Comparison of ENCODE assay signal across 8 mouse cellular contexts in genomic region chr7:126701070-126701469, GRCm38 (mm10). TPM values are rescaled to one million over a fixed set of nuclear protein-coding genes. Genes with fewer than 3 reads are reported as not detected.
DNase-seq lines count a peak whose midpoint lies in the region; ATAC-seq and TF ChIP-seq lines count a peak whose summit lies in the region.

No protein-coding gene starts in this region.

- 2% methylated on average over 11 of the region's 11 CpGs for WGBS in embryonic facial prominence, embryonic 12.5 days
- 2% methylated on average over 11 of the region's 11 CpGs for WGBS in limb, embryonic 14.5 days
- WGBS in midbrain, embryonic 16.5 days, result under 1% methylated on average over 11 of the region's 11 CpGs
- under 1% methylated on average over 11 of the region's 11 CpGs for WGBS in spleen, adult 2 months

- TF ChIP-seq CTCF in spleen, adult 2 months (IDR thresholded peaks at IDR 0.05; ENCODE audit: extremely low read depth, insufficient read depth, insufficient read length, insufficient replicate concordance), result peak; percentile 93

- peak overlapping the region; percentile 24 for H3K4me2 ChIP-seq in embryonic facial prominence, embryonic 12.5 days (replicated peaks)
- 0 out of 2 replicates have a peak overlapping the region, but pooled peaks have one; percentile 5 for H3K4me2 ChIP-seq in limb, embryonic 14.5 days (replicated peaks; ENCODE audit: low read depth, low read length, severe bottlenecking)
- peak overlapping the region; percentile 42 for H3K4me2 ChIP-seq in midbrain, embryonic 16.5 days (ENCODE audit: low read length)

- peak; percentile 62 for DNase-seq in 3134 (ENCODE audit: extremely low read depth, insufficient read length, low spot score)
- peak; percentile 90 for DNase-seq in adrenal gland, postnatal 25 days
- peak; percentile 87 for DNase-seq in heart, adult 8-10 months (ENCODE audit: low spot score)
- DNase-seq in kidney, adult 8-10 months, result peak; percentile 76 to 89
- peak; percentile 83 for DNase-seq in limb, embryonic 14.5 days (ENCODE audit: low spot score)
- peak; percentile 86 to 93 for DNase-seq in spleen, adult 2 months (ENCODE audit: low read depth in 1 of 2, low spot score in 2 of 2)

- H3K4me1 ChIP-seq in embryonic facial prominence, embryonic 12.5 days, result peaks cover 27% of the 10 kb centered on the region
- H3K4me1 ChIP-seq in limb, embryonic 14.5 days (ENCODE audit: control insufficient read depth, insufficient read depth, low read length), result peaks cover 16% of the 10 kb centered on the region
- peaks cover 45% of the 10 kb centered on the region for H3K4me1 ChIP-seq in midbrain, embryonic 16.5 days (ENCODE audit: control insufficient read depth, insufficient read depth, low read length)
- H3K4me1 ChIP-seq in spleen, adult 2 months (ENCODE audit: control insufficient read depth, insufficient read depth, insufficient read length), result peaks cover 26% of the 10 kb centered on the region

- H3K4me3 ChIP-seq in embryonic facial prominence, embryonic 12.5 days, result 0 out of 2 replicates have a peak overlapping the region, but pooled peaks have one; percentile 9
- no peak overlapping the region for H3K4me3 ChIP-seq in limb, embryonic 14.5 days (replicated peaks; ENCODE audit: low read length)
- H3K4me3 ChIP-seq in midbrain, embryonic 16.5 days (ENCODE audit: low read depth, low read length), result 0 out of 2 replicates have a peak overlapping the region, but pooled peaks have one; percentile 2
- peak overlapping the region; percentile 83; the same call in 1 of the 2 replicates for H3K4me3 ChIP-seq in spleen, adult 2 months (ENCODE audit: extremely low read depth, insufficient read depth, insufficient read length)

- H3K9me3 ChIP-seq in embryonic facial prominence, embryonic 12.5 days, result no peaks in the 10 kb centered on the region
- no peaks in the 10 kb centered on the region for H3K9me3 ChIP-seq in limb, embryonic 14.5 days (ENCODE audit: control insufficient read depth, low read length)
- no peaks in the 10 kb centered on the region for H3K9me3 ChIP-seq in midbrain, embryonic 16.5 days (replicated peaks; ENCODE audit: control insufficient read depth, low read length, poor library complexity, severe bottlenecking)

- TF ChIP-seq POLR2A in limb, embryonic 14.5 days (IDR thresholded peaks at IDR 0.05; ENCODE audit: borderline replicate concordance, extremely low read depth, insufficient read depth, insufficient read length), result no peak
- no peak for TF ChIP-seq POLR2A in spleen, adult 2 months (IDR thresholded peaks at IDR 0.05; ENCODE audit: low read depth, low read length)

- H3K27me3 ChIP-seq in embryonic facial prominence, embryonic 12.5 days, result peaks cover 16% of the 10 kb centered on the region
- no peaks in the 10 kb centered on the region for H3K27me3 ChIP-seq in limb, embryonic 14.5 days (ENCODE audit: control insufficient read depth, insufficient read depth, low read length)
- no peaks in the 10 kb centered on the region for H3K27me3 ChIP-seq in midbrain, embryonic 16.5 days (ENCODE audit: control insufficient read depth, insufficient read depth, low read depth, low read length)
- no peaks in the 10 kb centered on the region for H3K27me3 ChIP-seq in spleen, adult 2 months (ENCODE audit: control insufficient read depth, insufficient read depth, low read length)

- peaks cover 11% of the 10 kb centered on the region; the same call in 1 of the 2 replicates for H3K36me3 ChIP-seq in embryonic facial prominence, embryonic 12.5 days
- H3K36me3 ChIP-seq in limb, embryonic 14.5 days (ENCODE audit: control insufficient read depth, insufficient read depth, low read length), result peaks cover 3% of the 10 kb centered on the region; the same call in 1 of the 2 replicates
- peaks cover 15% of the 10 kb centered on the region for H3K36me3 ChIP-seq in midbrain, embryonic 16.5 days (ENCODE audit: control insufficient read depth, insufficient read depth, low read length)
- H3K36me3 ChIP-seq in spleen, adult 2 months (ENCODE audit: control insufficient read depth, insufficient read depth, low read length), result peaks cover 46% of the 10 kb centered on the region

- no peak overlapping the region for H3K9ac ChIP-seq in embryonic facial prominence, embryonic 12.5 days
- no peak overlapping the region for H3K9ac ChIP-seq in limb, embryonic 14.5 days (ENCODE audit: low read depth, low read length, severe bottlenecking)
- H3K9ac ChIP-seq in midbrain, embryonic 16.5 days (ENCODE audit: low read depth, low read length), result peak overlapping the region; percentile 49

- H3K27ac ChIP-seq in embryonic facial prominence, embryonic 12.5 days, result no peak overlapping the region
- no peak overlapping the region for H3K27ac ChIP-seq in limb, embryonic 14.5 days (replicated peaks; ENCODE audit: low read depth, low read length)
- no peak overlapping the region for H3K27ac ChIP-seq in midbrain, embryonic 16.5 days (ENCODE audit: low read length)
- peak overlapping the region; percentile 100 for H3K27ac ChIP-seq in spleen, adult 2 months (ENCODE audit: insufficient read depth, low read length)

- ATAC-seq in embryonic facial prominence, embryonic 12.5 days (ENCODE audit: insufficient number of reproducible peaks, insufficient read depth, low FRiP score, low TSS enrichment), result 0 out of 2 replicates have a peak, but pooled peaks have one; percentile 11
- ATAC-seq in limb, embryonic 14.5 days (ENCODE audit: low FRiP score, low read depth), result peak; percentile 61
- no peak; the same call in 1 of the 2 replicates for ATAC-seq in midbrain, embryonic 16.5 days

RNA-seq across cellular contexts. Expression of gene Slx1b, which starts 5.5 kb away (rescaled TPM):
- 12.8 and 17.5 TPM in 2 replicates for total RNA-seq in adrenal gland, postnatal 25 days (2021)
- polyA plus RNA-seq in embryonic facial prominence, embryonic 12.5 days (2016; fragmentation: Nextera tagmentation; extraction: Ambion mirVana), result 13.4 and 13.5 TPM in 2 replicates
- total RNA-seq in heart, adult 8-10 months (2022), result 1 to 10 TPM; 3.2 to 6.2 (median 5.4) TPM
- polyA plus RNA-seq in limb, embryonic 14.5 days (2012; rRNA removed), result 33.2 and 44.0 TPM in 2 replicates
- 8.6 and 9.9 TPM in 2 replicates for polyA plus RNA-seq in limb, embryonic 14.5 days (2014; fragmentation: Nextera tagmentation; extraction: Ambion mirVana)
- polyA plus RNA-seq in midbrain, embryonic 16.5 days (2015; fragmentation: Nextera tagmentation; extraction: Ambion mirVana), result 16.8 and 17.3 TPM in 2 replicates
- polyA plus RNA-seq in spleen, adult 2 months (2012; rRNA removed), result 13.2 and 19.5 TPM in 2 replicates

RNA-seq across cellular contexts. Expression of gene Bola2, which starts 5.9 kb away (rescaled TPM):
- total RNA-seq in adrenal gland, postnatal 25 days (2021), result 83.3 and 85.8 TPM in 2 replicates
- 138 and 141 TPM in 2 replicates for polyA plus RNA-seq in embryonic facial prominence, embryonic 12.5 days (2016; fragmentation: Nextera tagmentation; extraction: Ambion mirVana)
- 10 to 100 TPM; 52.4 to 70.4 (median 56.4) TPM for total RNA-seq in heart, adult 8-10 months (2022)
- polyA plus RNA-seq in limb, embryonic 14.5 days (2012; rRNA removed), result 37.3 and 50.4 TPM in 2 replicates
- 121 and 122 TPM in 2 replicates for polyA plus RNA-seq in limb, embryonic 14.5 days (2014; fragmentation: Nextera tagmentation; extraction: Ambion mirVana)
- polyA plus RNA-seq in midbrain, embryonic 16.5 days (2015; fragmentation: Nextera tagmentation; extraction: Ambion mirVana), result 113 and 120 TPM in 2 replicates
- 37.4 and 51.8 TPM in 2 replicates for polyA plus RNA-seq in spleen, adult 2 months (2012; rRNA removed)

RNA-seq across cellular contexts. Expression of gene Coro1a, which starts 6.5 kb away (rescaled TPM):
- total RNA-seq in adrenal gland, postnatal 25 days (2021), result 3.5 and 8.0 TPM in 2 replicates
- polyA plus RNA-seq in embryonic facial prominence, embryonic 12.5 days (2016; fragmentation: Nextera tagmentation; extraction: Ambion mirVana), result 37.8 and 39.0 TPM in 2 replicates
- 10 to 100 TPM in 1 of 4 experiments, 1 to 10 TPM in 3; 4.9 to 10.0 (median 6.2) TPM for total RNA-seq in heart, adult 8-10 months (2022)
- 33.4 and 45.7 TPM in 2 replicates for polyA plus RNA-seq in limb, embryonic 14.5 days (2012; rRNA removed)
- 43.0 and 45.0 TPM in 2 replicates for polyA plus RNA-seq in limb, embryonic 14.5 days (2014; fragmentation: Nextera tagmentation; extraction: Ambion mirVana)
- polyA plus RNA-seq in midbrain, embryonic 16.5 days (2015; fragmentation: Nextera tagmentation; extraction: Ambion mirVana), result 114 and 122 TPM in 2 replicates
- 1,755 and 1,932 TPM in 2 replicates for polyA plus RNA-seq in spleen, adult 2 months (2012; rRNA removed)

RNA-seq across cellular contexts. Expression of gene Sult1a1, which starts 24.8 kb away (rescaled TPM):
- total RNA-seq in adrenal gland, postnatal 25 days (2021), result 29.6 and 31.0 TPM in 2 replicates
- polyA plus RNA-seq in embryonic facial prominence, embryonic 12.5 days (2016; fragmentation: Nextera tagmentation; extraction: Ambion mirVana), result 0.97 and 1.6 TPM in 2 replicates
- total RNA-seq in heart, adult 8-10 months (2022), result 10 to 100 TPM; 18.6 to 38.7 (median 31.5) TPM
- polyA plus RNA-seq in limb, embryonic 14.5 days (2012; rRNA removed), result 6.9 and 7.0 TPM in 2 replicates
- polyA plus RNA-seq in limb, embryonic 14.5 days (2014; fragmentation: Nextera tagmentation; extraction: Ambion mirVana), result 10.3 TPM in 2 replicates
- polyA plus RNA-seq in midbrain, embryonic 16.5 days (2015; fragmentation: Nextera tagmentation; extraction: Ambion mirVana), result 7.6 and 8.5 TPM in 2 replicates
- polyA plus RNA-seq in spleen, adult 2 months (2012; rRNA removed), result 10.5 and 12.9 TPM in 2 replicates

RNA-seq across cellular contexts. Expression of gene Sgf29, which starts 52.0 kb away (rescaled TPM):
- 37.5 and 41.1 TPM in 2 replicates for total RNA-seq in adrenal gland, postnatal 25 days (2021)
- polyA plus RNA-seq in embryonic facial prominence, embryonic 12.5 days (2016; fragmentation: Nextera tagmentation; extraction: Ambion mirVana), result 43.6 and 48.2 TPM in 2 replicates
- 10 to 100 TPM; 21.6 to 26.2 (median 24.9) TPM for total RNA-seq in heart, adult 8-10 months (2022)
- polyA plus RNA-seq in limb, embryonic 14.5 days (2012; rRNA removed), result 49.8 and 61.6 TPM in 2 replicates
- polyA plus RNA-seq in limb, embryonic 14.5 days (2014; fragmentation: Nextera tagmentation; extraction: Ambion mirVana), result 56.0 and 64.2 TPM in 2 replicates
- 50.1 and 56.9 TPM in 2 replicates for polyA plus RNA-seq in midbrain, embryonic 16.5 days (2015; fragmentation: Nextera tagmentation; extraction: Ambion mirVana)
- 31.4 and 32.3 TPM in 2 replicates for polyA plus RNA-seq in spleen, adult 2 months (2012; rRNA removed)

Comparison
In these comparisons a context has a peak if more than half of its experiments do, and no peak if none do; other contexts are left out.
1. RNA of gene Coro1a, which starts 6.5 kb away (polyA plus RNA-seq): 1,755 to 1,932 TPM in spleen, adult 2 months; 114 to 122 TPM in midbrain, embryonic 16.5 days, 33.4 to 45.7 TPM in limb, embryonic 14.5 days and 37.8 to 39.0 TPM in embryonic facial prominence, embryonic 12.5 days; every median in the first group is over 10 times any median in the second.
2. Peak in every context shown above with its lines, with median percentiles within 50 percentile points of each other: DNase-seq and H3K4me2 ChIP-seq.